Mouse (Mus musculus): ENCODE data around the gene Ift122. TPM values are rescaled to one million over a fixed set of nuclear protein-coding genes. Genes with fewer than 3 reads are reported as not detected.

The Ift122 gene
- polyA plus RNA-seq, 1 experiment, result 4.6 TPM

GRCm38 (mm10) chr6:115916611-115917010 lies 63.3 kb downstream of the Ift122 start:
- Histone ChIP-seq H3K4me1 (ENCODE audit: control insufficient read depth, insufficient read depth, insufficient read length) (no peaks in the 10 kb centered on the region; the same call in 1 of the 2 replicates), H3K27ac (ENCODE audit: insufficient read depth, low read length) (no peak overlapping the region), H3K4me3 (ENCODE audit: extremely low read depth, insufficient read depth, insufficient read length) (no peak overlapping the region), H3K27me3 (ENCODE audit: control insufficient read depth, insufficient read depth, low read length) (no peaks in the 10 kb centered on the region), H3K36me3 (ENCODE audit: control insufficient read depth, insufficient read depth, low read length) (no peaks in the 10 kb centered on the region)
- no peak for DNase-seq (ENCODE audit: low read depth in 1 of 2, low spot score in 2 of 2)
- 88% methylated on average over 5 of the region's 5 CpGs for WGBS
- TF ChIP-seq POLR2A (IDR thresholded peaks at IDR 0.05; ENCODE audit: low read depth, low read length) (no peak), CTCF (IDR thresholded peaks at IDR 0.05; ENCODE audit: extremely low read depth, insufficient read depth, insufficient read length, insufficient replicate concordance) (no peak)

GRCm38 (mm10) chr6:115918615-115919014 lies 65.3 kb downstream of the Ift122 start:
- no peaks in the 10 kb centered on the region for H3K27me3 ChIP-seq (ENCODE audit: control insufficient read depth, insufficient read depth, low read length)
- DNase-seq (ENCODE audit: low read depth in 1 of 2, low spot score in 2 of 2), result no peak
- 93% methylated on average over 1 of the region's 1 CpGs for WGBS
- no peak overlapping the region for H3K4me3 ChIP-seq (ENCODE audit: extremely low read depth, insufficient read depth, insufficient read length)
- TF ChIP-seq CTCF (IDR thresholded peaks at IDR 0.05; ENCODE audit: extremely low read depth, insufficient read depth, insufficient read length, insufficient replicate concordance) (no peak), POLR2A (IDR thresholded peaks at IDR 0.05; ENCODE audit: low read depth, low read length) (no peak)
- no peaks in the 10 kb centered on the region for H3K36me3 ChIP-seq (ENCODE audit: control insufficient read depth, insufficient read depth, low read length)
- H3K27ac ChIP-seq (ENCODE audit: insufficient read depth, low read length), result no peak overlapping the region
- H3K4me1 ChIP-seq (ENCODE audit: control insufficient read depth, insufficient read depth, insufficient read length), result no peaks in the 10 kb centered on the region; the same call in 1 of the 2 replicates

- H3K27ac ChIP-seq (ENCODE audit: insufficient read depth, low read length), result no peak overlapping the region
- H3K27me3 ChIP-seq (ENCODE audit: control insufficient read depth, insufficient read depth, low read length), result no peaks in the 10 kb centered on the region
- no peak overlapping the region for H3K4me3 ChIP-seq (ENCODE audit: extremely low read depth, insufficient read depth, insufficient read length)
- DNase-seq (ENCODE audit: low read depth in 1 of 2, low spot score in 2 of 2), result no peak
- no peak for TF ChIP-seq CTCF (IDR thresholded peaks at IDR 0.05; ENCODE audit: extremely low read depth, insufficient read depth, insufficient read length, insufficient replicate concordance)
- 93% methylated on average over 5 of the region's 5 CpGs for WGBS
- no peaks in the 10 kb centered on the region for H3K36me3 ChIP-seq (ENCODE audit: control insufficient read depth, insufficient read depth, low read length)
- H3K4me1 ChIP-seq (ENCODE audit: control insufficient read depth, insufficient read depth, insufficient read length), result no peaks in the 10 kb centered on the region; the same call in 1 of the 2 replicates
These were observed 66.6 kb downstream of the Ift122 start for GRCm38 (mm10) chr6:115919876-115920275.

GRCm38 (mm10) chr6:115924829-115925228 lies 71.6 kb downstream of the Ift122 start:
- Histone ChIP-seq H3K27ac (ENCODE audit: insufficient read depth, low read length) (no peak overlapping the region), H3K27me3 (ENCODE audit: control insufficient read depth, insufficient read depth, low read length) (no peaks in the 10 kb centered on the region), H3K4me1 (ENCODE audit: control insufficient read depth, insufficient read depth, insufficient read length) (no peaks in the 10 kb centered on the region), H3K4me3 (ENCODE audit: extremely low read depth, insufficient read depth, insufficient read length) (no peak overlapping the region), H3K36me3 (ENCODE audit: control insufficient read depth, insufficient read depth, low read length) (no peaks in the 10 kb centered on the region)
- DNase-seq (ENCODE audit: low read depth in 1 of 2, low spot score in 2 of 2), result no peak
- TF ChIP-seq CTCF (IDR thresholded peaks at IDR 0.05; ENCODE audit: extremely low read depth, insufficient read depth, insufficient read length, insufficient replicate concordance) (no peak), POLR2A (IDR thresholded peaks at IDR 0.05; ENCODE audit: low read depth, low read length) (no peak)
- 87% methylated on average over 6 of the region's 6 CpGs for WGBS

DNA sequence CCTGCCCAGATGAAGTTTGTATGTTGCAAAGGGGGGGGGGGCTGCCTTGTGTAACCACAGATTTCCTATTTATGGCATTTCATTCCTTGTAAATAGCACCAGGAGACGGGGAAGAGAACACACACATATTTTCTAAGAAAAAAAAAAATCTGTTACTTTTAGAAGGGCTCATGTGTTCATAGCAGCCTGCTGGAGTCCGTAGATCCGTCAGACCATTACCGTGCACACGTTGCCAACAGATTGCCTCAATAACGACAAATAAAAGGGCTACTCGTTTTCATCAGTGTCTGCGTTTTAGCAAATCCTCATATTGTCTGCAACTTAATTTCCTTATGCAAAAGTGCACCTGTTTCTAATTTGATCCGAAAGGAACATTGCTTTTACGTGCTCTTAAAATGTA lies 73.1 kb downstream of the Ift122 start:
- Histone ChIP-seq H3K27ac (ENCODE audit: insufficient read depth, low read length) (no peak overlapping the region), H3K4me3 (ENCODE audit: extremely low read depth, insufficient read depth, insufficient read length) (no peak overlapping the region), H3K27me3 (ENCODE audit: control insufficient read depth, insufficient read depth, low read length) (no peaks in the 10 kb centered on the region), H3K4me1 (ENCODE audit: control insufficient read depth, insufficient read depth, insufficient read length) (no peaks in the 10 kb centered on the region), H3K36me3 (ENCODE audit: control insufficient read depth, insufficient read depth, low read length) (no peaks in the 10 kb centered on the region)
- 90% methylated on average over 10 of the region's 10 CpGs for WGBS
- TF ChIP-seq POLR2A (IDR thresholded peaks at IDR 0.05; ENCODE audit: low read depth, low read length) (no peak), CTCF (IDR thresholded peaks at IDR 0.05; ENCODE audit: extremely low read depth, insufficient read depth, insufficient read length, insufficient replicate concordance) (no peak)
- no peak for DNase-seq (ENCODE audit: low read depth in 1 of 2, low spot score in 2 of 2)

DNA sequence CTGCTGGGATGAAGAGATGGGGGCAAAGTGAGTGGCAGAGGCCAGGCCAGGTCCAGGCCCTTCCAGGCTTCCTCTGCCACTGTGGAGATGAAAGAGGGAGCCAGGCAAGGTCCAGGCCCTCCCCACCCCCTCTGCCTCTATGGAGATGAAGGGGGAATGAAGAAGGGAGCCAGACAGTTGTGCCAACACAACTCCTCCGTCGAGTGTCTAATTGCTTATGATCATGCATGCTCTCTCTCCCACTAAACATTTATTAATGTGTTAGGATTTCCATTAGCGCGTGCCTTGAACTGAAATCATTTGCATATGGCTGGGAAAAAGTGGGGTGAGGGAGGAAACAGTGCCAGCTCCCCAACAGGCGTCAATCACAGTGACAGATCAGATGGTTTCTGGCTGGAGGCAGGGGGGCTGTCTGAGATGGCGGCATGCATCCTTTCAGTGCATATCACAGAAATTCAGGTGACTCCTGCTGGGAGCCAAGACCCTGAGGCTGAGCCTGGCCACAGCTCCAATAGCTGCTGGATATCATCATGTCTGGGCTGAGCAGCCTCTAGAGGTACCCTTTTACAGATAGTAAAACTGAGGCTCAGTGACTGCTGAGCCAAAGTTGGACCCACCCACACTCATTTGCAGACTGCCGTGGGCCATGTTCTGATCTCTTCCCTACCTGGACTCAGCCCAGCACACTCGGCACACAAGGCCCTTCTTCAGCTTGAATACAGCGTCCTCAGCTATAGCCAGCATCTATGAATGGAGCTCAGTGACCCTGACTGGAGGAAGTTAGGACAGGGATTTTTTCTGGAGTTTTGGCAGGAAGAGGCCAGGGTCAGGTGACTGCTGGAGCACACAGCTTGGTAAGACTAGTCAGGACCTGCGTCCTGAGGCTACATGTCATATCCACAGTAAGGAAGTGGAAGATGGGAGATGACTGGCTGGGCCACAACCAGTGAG lies 74.3 kb downstream of the Ift122 start:
- Histone ChIP-seq H3K27ac (ENCODE audit: insufficient read depth, low read length) (no peak overlapping the region), H3K27me3 (ENCODE audit: control insufficient read depth, insufficient read depth, low read length) (no peaks in the 10 kb centered on the region), H3K36me3 (ENCODE audit: control insufficient read depth, insufficient read depth, low read length) (no peaks in the 10 kb centered on the region), H3K4me3 (ENCODE audit: extremely low read depth, insufficient read depth, insufficient read length) (no peak overlapping the region), H3K4me1 (ENCODE audit: control insufficient read depth, insufficient read depth, insufficient read length) (no peaks in the 10 kb centered on the region)
- WGBS, result 86% methylated on average over 10 of the region's 10 CpGs
- no peak for TF ChIP-seq POLR2A (IDR thresholded peaks at IDR 0.05; ENCODE audit: low read depth, low read length)
- no peak for TF ChIP-seq CTCF (IDR thresholded peaks at IDR 0.05; ENCODE audit: extremely low read depth, insufficient read depth, insufficient read length, insufficient replicate concordance)
- DNase-seq (ENCODE audit: low read depth in 1 of 2, low spot score in 2 of 2), result no peak

- 84% methylated on average over 5 of the region's 5 CpGs for WGBS
- no peaks in the 10 kb centered on the region for H3K4me1 ChIP-seq (ENCODE audit: control insufficient read depth, insufficient read depth, insufficient read length)
- DNase-seq (ENCODE audit: low read depth in 1 of 2, low spot score in 2 of 2), result no peak
- no peaks in the 10 kb centered on the region for H3K27me3 ChIP-seq (ENCODE audit: control insufficient read depth, insufficient read depth, low read length)
- no peak for TF ChIP-seq POLR2A (IDR thresholded peaks at IDR 0.05; ENCODE audit: low read depth, low read length)
- no peak for TF ChIP-seq CTCF (IDR thresholded peaks at IDR 0.05; ENCODE audit: extremely low read depth, insufficient read depth, insufficient read length, insufficient replicate concordance)
- H3K36me3 ChIP-seq (ENCODE audit: control insufficient read depth, insufficient read depth, low read length), result no peaks in the 10 kb centered on the region
- no peak overlapping the region for H3K4me3 ChIP-seq (ENCODE audit: extremely low read depth, insufficient read depth, insufficient read length)
- H3K27ac ChIP-seq (ENCODE audit: insufficient read depth, low read length), result no peak overlapping the region
These were observed 76.7 kb downstream of the Ift122 start for GRCm38 (mm10) chr6:115930018-115930417.
